ENCODE assay signal across 18 mouse cellular contexts in the genomic region with DNA sequence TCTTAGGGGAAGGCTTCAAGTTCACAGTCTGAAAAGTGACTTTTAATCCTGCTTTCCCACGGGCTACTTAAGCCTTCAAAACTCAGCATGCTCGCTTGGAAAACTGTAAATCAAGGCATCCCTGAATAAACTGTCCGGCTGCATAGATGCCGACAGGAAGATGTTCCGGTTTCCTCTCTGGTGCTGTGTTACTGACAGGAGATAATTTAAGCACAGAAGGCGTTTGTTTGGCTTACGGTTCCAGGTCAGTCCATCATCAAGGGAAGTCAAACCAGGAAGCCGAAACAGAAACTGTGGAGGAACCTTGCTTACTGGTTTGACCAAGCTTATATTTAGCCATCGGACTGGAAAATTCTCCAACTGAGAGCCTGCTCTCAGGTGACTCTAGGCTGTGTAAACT. TPM values are rescaled to one million over a fixed set of nuclear protein-coding genes. Genes with fewer than 3 reads are reported as not detected.
DNase-seq lines count a peak whose midpoint lies in the region; ATAC-seq and TF ChIP-seq lines count a peak whose summit lies in the region.
"Had no signal": no experiment of that assay in that cellular context is flagged by ENCODE, and none has a peak within 500 bp of the region (broad histone marks: within the 10 kb centered on the region; RNA-seq: fewer than 3 reads in every experiment).

No protein-coding gene starts in this region.

- H3K27me3 ChIP-seq in lung, embryonic 14.5 days (ENCODE audit: insufficient read depth, low read length): no peaks in the 10 kb centered on the region
- H3K27me3 ChIP-seq in lung, postnatal 0 days (replicated peaks; ENCODE audit: insufficient read depth, low read length): no peaks in the 10 kb centered on the region
- H3K27me3 ChIP-seq in Patski: peaks cover 27% of the 10 kb centered on the region
- H3K27me3 ChIP-seq in kidney, postnatal 0 days (ENCODE audit: insufficient read depth, low read length): no peaks in the 10 kb centered on the region
- H3K27me3 ChIP-seq in forebrain, embryonic 11.5 days (ENCODE audit: control insufficient read depth, insufficient read depth, low read length): no peaks in the 10 kb centered on the region
- H3K27me3 ChIP-seq: hindbrain, embryonic 13.5 days; limb, embryonic 15.5 days; midbrain, embryonic 15.5 days; neural tube, embryonic 15.5 days had no signal

- no peaks in the 10 kb centered on the region for H3K9me3 ChIP-seq in lung, embryonic 14.5 days (ENCODE audit: low read depth, low read length)
- H3K9me3 ChIP-seq in lung, postnatal 0 days (ENCODE audit: low read length): no peaks in the 10 kb centered on the region
- H3K9me3 ChIP-seq in kidney, postnatal 0 days (replicated peaks; ENCODE audit: low read length): no peaks in the 10 kb centered on the region
- H3K9me3 ChIP-seq in forebrain, embryonic 11.5 days (ENCODE audit: control insufficient read depth, low read length): no peaks in the 10 kb centered on the region
- H3K9me3 ChIP-seq: forebrain, embryonic 10.5 days; hindbrain, embryonic 13.5 days; limb, embryonic 15.5 days; midbrain, embryonic 15.5 days; neural tube, embryonic 15.5 days had no signal

- no peaks in the 10 kb centered on the region for H3K36me3 ChIP-seq in lung, embryonic 14.5 days (ENCODE audit: insufficient read depth)
- H3K36me3 ChIP-seq in lung, postnatal 0 days (ENCODE audit: insufficient read depth, low read length): no peaks in the 10 kb centered on the region
- H3K36me3 ChIP-seq in kidney, postnatal 0 days (ENCODE audit: insufficient read depth, low read length): no peaks in the 10 kb centered on the region
- no peaks in the 10 kb centered on the region for H3K36me3 ChIP-seq in forebrain, embryonic 11.5 days (ENCODE audit: control insufficient read depth, insufficient read depth, low read length)
- H3K36me3 ChIP-seq: forebrain, embryonic 10.5 days; hindbrain, embryonic 13.5 days; limb, embryonic 15.5 days; midbrain, embryonic 15.5 days; neural tube, embryonic 15.5 days had no signal

- POLR2A ChIA-PET in Patski (lab: Charles Lee): no interaction called here

- ATAC-seq in lung, embryonic 14.5 days (ENCODE audit: insufficient read depth): no peak
- no peak for ATAC-seq in lung, postnatal 0 days
- peak; percentile 8 for ATAC-seq in Patski
- ATAC-seq in kidney, postnatal 0 days (replicated peaks; ENCODE audit: low FRiP score, low read depth): no peak
- no peak for ATAC-seq in forebrain, embryonic 11.5 days (replicated peaks; ENCODE audit: low FRiP score)
- ATAC-seq: midbrain, embryonic 15.5 days had no signal

- H3K4me3 ChIP-seq in lung, embryonic 14.5 days (ENCODE audit: low read depth, low read length): no peak overlapping the region
- no peak overlapping the region for H3K4me3 ChIP-seq in lung, postnatal 0 days (ENCODE audit: low read depth, low read length)
- H3K4me3 ChIP-seq in kidney, postnatal 0 days (replicated peaks; ENCODE audit: low read depth, low read length): no peak overlapping the region
- H3K4me3 ChIP-seq in forebrain, embryonic 11.5 days (ENCODE audit: low read depth, low read length): no peak overlapping the region
- H3K4me3 ChIP-seq: forebrain, embryonic 10.5 days; hindbrain, embryonic 13.5 days; limb, embryonic 15.5 days; midbrain, embryonic 15.5 days; myocyte; neural tube, embryonic 15.5 days had no signal

- in situ Hi-C loops in Patski (cut with MboI; ENCODE audit: low pct_unique_long_range_greater_than_20kb): loop anchor here (10.0 to 25.0 kb wide), 3 partner anchors 166 to 393 kb away; no protein-coding TSS in a partner anchor

- H3K9ac ChIP-seq in lung, embryonic 14.5 days: no peak overlapping the region
- no peak overlapping the region for H3K9ac ChIP-seq in lung, postnatal 0 days (replicated peaks; ENCODE audit: low read depth)
- H3K9ac ChIP-seq in kidney, postnatal 0 days (ENCODE audit: low read depth, low read length): no peak overlapping the region
- no peak overlapping the region for H3K9ac ChIP-seq in forebrain, embryonic 11.5 days (ENCODE audit: low read length)
- H3K9ac ChIP-seq: hindbrain, embryonic 13.5 days; limb, embryonic 15.5 days; midbrain, embryonic 15.5 days; neural tube, embryonic 15.5 days had no signal

- H3K27ac ChIP-seq in lung, embryonic 14.5 days (ENCODE audit: low read depth): no peak overlapping the region
- no peak overlapping the region for H3K27ac ChIP-seq in lung, postnatal 0 days (ENCODE audit: low read length)
- no peak overlapping the region for H3K27ac ChIP-seq in kidney, postnatal 0 days
- H3K27ac ChIP-seq in forebrain, embryonic 11.5 days (ENCODE audit: low read depth, low read length): no peak overlapping the region
- H3K27ac ChIP-seq: forebrain, embryonic 10.5 days; hindbrain, embryonic 13.5 days; limb, embryonic 15.5 days; midbrain, embryonic 15.5 days; neural tube, embryonic 15.5 days had no signal

- TF ChIP-seq CTCF in lung, embryonic 14.5 days (IDR thresholded peaks at IDR 0.05; ENCODE audit: low read depth): no peak
- TF ChIP-seq CTCF in lung, postnatal 0 days (IDR thresholded peaks at IDR 0.05): no peak
- no peak for TF ChIP-seq CTCF in Patski (IDR thresholded peaks at IDR 0.05)
- TF ChIP-seq CTCF in kidney, postnatal 0 days (IDR thresholded peaks at IDR 0.05; ENCODE audit: low read depth): no peak

- DNase-seq in lung, embryonic 14.5 days: peak; percentile 14
- no peak for DNase-seq in lung, postnatal 0 days (ENCODE audit: low spot score)
- DNase-seq in Patski (ENCODE audit: low read depth, low spot score): no peak
- peak; percentile 8 for DNase-seq in kidney, adult 18-20 months
- DNase-seq in kidney, postnatal 0 days (ENCODE audit: low spot score): peak; percentile 64
- no peak for DNase-seq in urinary bladder, postnatal 4 days (ENCODE audit: low spot score in 2 of 2)
- DNase-seq in adrenal gland, adult 8-10 months: no peak
- DNase-seq in forebrain, embryonic 11.5 days (ENCODE audit: low spot score): no peak
- DNase-seq: B cell, adult 2 months; cerebellum, adult 2 months; heart, postnatal 14 days; right cerebral cortex, postnatal 14 days had no signal

- no peaks in the 10 kb centered on the region for H3K4me1 ChIP-seq in lung, embryonic 14.5 days (ENCODE audit: insufficient read depth)
- no peaks in the 10 kb centered on the region for H3K4me1 ChIP-seq in lung, postnatal 0 days (ENCODE audit: insufficient read depth, low read depth, low read length)
- no peaks in the 10 kb centered on the region for H3K4me1 ChIP-seq in kidney, postnatal 0 days (replicated peaks; ENCODE audit: insufficient read depth, low read length)
- no peaks in the 10 kb centered on the region for H3K4me1 ChIP-seq in forebrain, embryonic 11.5 days (replicated peaks; ENCODE audit: control insufficient read depth, insufficient read depth, low read length)
- H3K4me1 ChIP-seq: forebrain, embryonic 10.5 days; hindbrain, embryonic 13.5 days; limb, embryonic 15.5 days; midbrain, embryonic 15.5 days; neural tube, embryonic 15.5 days had no signal

- no peak for TF ChIP-seq EP300 in lung, postnatal 0 days (IDR thresholded peaks at IDR 0.05)

- CTCF ChIA-PET in Patski (lab: Charles Lee): no interaction called here

- 27% methylated on average over 9 of the region's 9 CpGs for whole genome bisulfite sequencing in lung, embryonic 14.5 days
- WGBS in lung, postnatal 0 days: 43% methylated on average over 9 of the region's 9 CpGs
- WGBS in kidney, postnatal 0 days: 14% methylated on average over 9 of the region's 9 CpGs
- whole genome bisulfite sequencing in forebrain, embryonic 11.5 days: 84% methylated on average over 9 of the region's 9 CpGs

- H3K4me2 ChIP-seq in lung, embryonic 14.5 days: peak overlapping the region; percentile 7; the same call in 1 of the 2 replicates
- H3K4me2 ChIP-seq in lung, postnatal 0 days (replicated peaks; ENCODE audit: low read depth, low read length): no peak overlapping the region
- peak overlapping the region; percentile 23; the same call in 1 of the 2 replicates for H3K4me2 ChIP-seq in kidney, postnatal 0 days (ENCODE audit: low read length)
- no peak overlapping the region for H3K4me2 ChIP-seq in forebrain, embryonic 11.5 days (ENCODE audit: low read depth, low read length, severe bottlenecking)
- H3K4me2 ChIP-seq: hindbrain, embryonic 13.5 days; limb, embryonic 15.5 days; midbrain, embryonic 15.5 days; neural tube, embryonic 15.5 days had no signal

RNA-seq across cellular contexts. Expression of a gene that starts 52.6 kb away (rescaled TPM):
- polyA plus RNA-seq in lung, embryonic 14.5 days (2014; fragmentation: Nextera tagmentation; extraction: Ambion mirVana): 1.4 and 1.8 TPM in 2 replicates
- polyA plus RNA-seq in lung, postnatal 0 days (2015; fragmentation: Nextera tagmentation; extraction: Ambion mirVana): 2.2 and 2.7 TPM in 2 replicates
- polyA plus RNA-seq in Patski (2021): 0.06 TPM
- polyA plus RNA-seq in kidney, postnatal 0 days (2015; fragmentation: Nextera tagmentation; extraction: Ambion mirVana): 5.6 and 6.3 TPM in 2 replicates
- total RNA-seq in adrenal gland, adult 8-10 months (2022): 1 to 10 TPM; 1.3 to 2.8 (median 2.3) TPM
- polyA plus RNA-seq in forebrain, embryonic 11.5 days (2014; fragmentation: Nextera tagmentation; extraction: Ambion mirVana): 1.4 TPM in 2 replicates

Comparison
In these comparisons a context has a peak if more than half of its experiments do, and no peak if none do; other contexts are left out.
1. DNase-seq: peak in lung, embryonic 14.5 days (single experiment), kidney, adult 18-20 months (single experiment) and kidney, postnatal 0 days (single experiment); none in lung, postnatal 0 days (single experiment), Patski (single experiment), urinary bladder, postnatal 4 days (0 of 2), adrenal gland, adult 8-10 months (single experiment) and forebrain, embryonic 11.5 days (single experiment).
2. H3K4me2 ChIP-seq: peak in lung, embryonic 14.5 days (single experiment) and kidney, postnatal 0 days (single experiment); none in lung, postnatal 0 days (single experiment) and forebrain, embryonic 11.5 days (single experiment).